Mouse (Mus musculus) C2C12 (cell line): ENCODE results near the gene 4933406M09Rik. TPM values are rescaled to one million over a fixed set of nuclear protein-coding genes. Genes with fewer than 3 reads are reported as not detected.

Experiments used
- H3K27me3 ChIP-seq: one replicate; pipeline ENCODE4 v1.6.1; 2011; ENCODE audit not compliant: control insufficient read depth, insufficient read depth, insufficient read length
- H3K36me3 ChIP-seq: one replicate; pipeline ENCODE4 v1.6.1; 2011; ENCODE audit not compliant: control insufficient read depth, insufficient read depth
- H3K4me3 ChIP-seq: one replicate; pipeline ENCODE4 v1.5.1; 2011; ENCODE audit warnings: mild to moderate bottlenecking, control low read depth; ENCODE audit not compliant: poor library complexity, insufficient read depth, severe bottlenecking
- H3K79me2 ChIP-seq: one replicate; pipeline ENCODE4 v1.6.1; 2011; ENCODE audit not compliant: control insufficient read depth, insufficient read depth
- H3K79me3 ChIP-seq: one replicate; pipeline ENCODE4 v1.6.1; 2011; ENCODE audit warnings: low read depth, control low read depth
- H3ac ChIP-seq: one replicate; pipeline ENCODE3; 2011; ENCODE audit warnings: low read depth; ENCODE audit not compliant: control insufficient read depth, insufficient read length
- CEBPB ChIP-seq: IDR thresholded peaks from one replicate; pipeline ENCODE4 v1.6.1; 2011; ENCODE audit warnings: low read depth, mild to moderate bottlenecking, control low read depth, moderate library complexity
- CTCF ChIP-seq: IDR thresholded peaks from one replicate; pipeline ENCODE4 v1.5.1; 2011; ENCODE audit not compliant: control insufficient read depth, insufficient read depth, insufficient read length
- FOSL1 ChIP-seq: IDR thresholded peaks from one replicate; pipeline ENCODE4 v1.8.0; 2011; ENCODE audit warnings: mild to moderate bottlenecking, low read length; ENCODE audit not compliant: poor library complexity, insufficient read depth, severe bottlenecking
- MAX ChIP-seq: IDR thresholded peaks from one replicate; pipeline ENCODE4 v1.6.1; 2011; ENCODE audit warnings: mild to moderate bottlenecking, control low read depth
- MYOD1 ChIP-seq: IDR thresholded peaks from one replicate; pipeline ENCODE4 v1.6.1; 2011; ENCODE audit warnings: low read depth; ENCODE audit not compliant: control insufficient read depth, insufficient read length
- MYOG ChIP-seq: IDR thresholded peaks from one replicate; pipeline ENCODE4 v1.6.1; 2011; ENCODE audit not compliant: control insufficient read depth, insufficient read length; ENCODE audit errors: extremely low read depth
- USF1 ChIP-seq: IDR thresholded peaks from one replicate; pipeline ENCODE4 v1.6.1; 2011; ENCODE audit warnings: low read depth, mild to moderate bottlenecking, control low read depth, moderate library complexity
- long read RNA-seq, 2 experiments: library from polyadenylated mRNA; unstranded; transcript quantifications; one replicate each; pipeline ENCODE4 v2.0.0; 2019 to 2020
- polyA plus RNA-seq: library from polyadenylated mRNA; unstranded; fragments of >200 nt; fragmentation: generic; extraction: Trizol; gene quantifications from one replicate; pipeline ENCODE4 v1.2.1, GENCODE M21; 2012; ENCODE audit warnings: missing spikeins

The 4933406M09Rik gene
- polyA plus RNA-seq, result not detected
- long read RNA-seq, experiment 1, result 0 reads
- long read RNA-seq, experiment 2, result 0 reads

DNA sequence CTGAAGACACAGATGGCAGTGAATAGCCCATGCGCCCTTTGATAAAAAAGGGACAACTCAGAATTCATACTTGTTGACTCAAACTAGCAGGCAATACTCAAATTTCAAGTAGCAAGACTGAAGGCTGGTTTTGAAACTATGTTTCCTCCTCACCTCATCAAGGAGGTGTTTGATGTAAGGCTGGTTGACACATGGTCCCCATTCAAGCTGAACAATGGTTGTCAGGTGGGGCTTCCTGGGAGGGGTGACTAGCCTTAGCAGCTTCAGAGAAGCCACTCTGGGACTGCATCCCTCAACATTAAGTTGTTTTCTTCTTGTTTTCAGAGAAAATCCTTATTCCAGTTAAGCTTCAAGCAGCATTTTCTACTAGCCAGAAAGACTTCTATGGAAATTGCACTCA is at the start of gene 4933406M09Rik:
Gene 4933406M09Rik, plus strand, starts transcription at position 275 of the 400 bp plus-strand sequence.
- H3K79me2 ChIP-seq, result no peaks in the 10 kb centered on the region
- no peak within 1 kb of the TSS for H3K4me3 ChIP-seq
- H3K79me3 ChIP-seq, result no peaks in the 10 kb centered on the region
- H3K27me3 ChIP-seq, result peaks cover 7% of the 10 kb centered on the region
- TF ChIP-seq FOSL1 (no peak), CTCF (no peak), MYOD1 (no peak), MYOG (no peak), USF1 (no peak), CEBPB (no peak), MAX (no peak)
- H3ac ChIP-seq, result no peak within 1 kb of the TSS
- H3K36me3 ChIP-seq, result no peaks in the 10 kb centered on the region

DNA sequence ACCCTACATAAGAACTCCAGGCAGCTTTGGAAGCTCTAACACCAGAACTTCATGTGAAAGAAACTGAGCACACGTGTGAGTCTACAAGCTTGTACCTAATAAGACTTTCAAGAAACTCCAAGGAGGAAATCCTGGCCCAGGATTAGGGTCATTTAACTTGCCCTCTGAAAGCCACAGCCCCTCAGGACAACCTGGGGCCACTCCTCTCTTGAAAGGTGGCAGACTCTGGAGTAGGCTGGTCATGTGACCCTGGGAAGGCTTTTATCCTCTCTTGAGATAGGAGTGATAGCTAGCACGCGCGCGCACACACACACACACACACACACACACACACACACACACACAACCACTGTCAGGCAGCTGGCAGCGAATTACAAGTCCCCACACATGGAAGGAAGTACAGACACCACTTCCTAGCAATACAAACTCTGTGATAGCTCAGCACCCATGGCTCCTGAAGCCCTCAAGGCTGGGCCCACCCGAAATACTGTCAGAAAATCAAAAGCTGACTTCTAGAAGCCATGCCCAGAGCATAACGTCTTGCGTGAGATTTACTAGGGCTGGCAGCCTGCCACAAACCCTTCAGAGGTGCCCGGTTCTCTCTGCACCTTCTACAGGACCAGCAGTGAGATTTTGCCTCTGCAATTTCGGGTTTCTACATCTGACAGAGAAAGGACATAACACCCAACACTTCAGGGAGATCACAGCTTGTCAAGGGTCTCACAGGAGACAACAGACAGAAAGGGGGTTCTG is 48.6 kb upstream of the 4933406M09Rik start:
- no peaks in the 10 kb centered on the region for H3K36me3 ChIP-seq
- H3ac ChIP-seq, result no peak overlapping the region
- no peaks in the 10 kb centered on the region for H3K27me3 ChIP-seq
- H3K79me3 ChIP-seq, result no peaks in the 10 kb centered on the region
- H3K79me2 ChIP-seq, result no peaks in the 10 kb centered on the region
- TF ChIP-seq USF1 (no peak), CEBPB (no peak), CTCF (no peak), MYOD1 (no peak), MAX (no peak), MYOG (no peak), FOSL1 (no peak)
- H3K4me3 ChIP-seq, result no peak overlapping the region

DNA sequence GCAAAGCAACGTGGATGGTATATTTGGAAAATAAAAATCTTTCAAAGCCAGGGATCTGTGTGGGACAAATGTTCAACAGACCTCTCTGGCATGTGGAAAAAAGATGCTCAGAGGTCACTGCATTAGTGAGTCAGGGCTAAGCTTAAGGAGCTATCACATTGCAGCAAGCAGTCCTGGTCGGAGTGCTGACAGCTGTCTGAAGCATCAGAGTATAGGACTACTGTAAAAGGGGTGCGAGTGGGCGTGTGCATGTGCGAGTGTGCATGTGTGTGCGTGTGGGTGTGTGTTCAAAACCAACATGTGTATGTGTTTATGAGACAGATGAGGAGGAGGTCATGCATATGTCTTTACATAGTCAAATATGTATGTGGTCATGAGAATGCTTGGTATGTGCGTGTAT is 46.6 kb upstream of the 4933406M09Rik start:
- Histone ChIP-seq H3K4me3 (no peak overlapping the region), H3K27me3 (no peaks in the 10 kb centered on the region), H3K79me3 (no peaks in the 10 kb centered on the region), H3K36me3 (no peaks in the 10 kb centered on the region), H3ac (no peak overlapping the region), H3K79me2 (no peaks in the 10 kb centered on the region)
- TF ChIP-seq MYOG (no peak), MYOD1 (no peak), USF1 (no peak), MAX (no peak), CEBPB (no peak)

DNA sequence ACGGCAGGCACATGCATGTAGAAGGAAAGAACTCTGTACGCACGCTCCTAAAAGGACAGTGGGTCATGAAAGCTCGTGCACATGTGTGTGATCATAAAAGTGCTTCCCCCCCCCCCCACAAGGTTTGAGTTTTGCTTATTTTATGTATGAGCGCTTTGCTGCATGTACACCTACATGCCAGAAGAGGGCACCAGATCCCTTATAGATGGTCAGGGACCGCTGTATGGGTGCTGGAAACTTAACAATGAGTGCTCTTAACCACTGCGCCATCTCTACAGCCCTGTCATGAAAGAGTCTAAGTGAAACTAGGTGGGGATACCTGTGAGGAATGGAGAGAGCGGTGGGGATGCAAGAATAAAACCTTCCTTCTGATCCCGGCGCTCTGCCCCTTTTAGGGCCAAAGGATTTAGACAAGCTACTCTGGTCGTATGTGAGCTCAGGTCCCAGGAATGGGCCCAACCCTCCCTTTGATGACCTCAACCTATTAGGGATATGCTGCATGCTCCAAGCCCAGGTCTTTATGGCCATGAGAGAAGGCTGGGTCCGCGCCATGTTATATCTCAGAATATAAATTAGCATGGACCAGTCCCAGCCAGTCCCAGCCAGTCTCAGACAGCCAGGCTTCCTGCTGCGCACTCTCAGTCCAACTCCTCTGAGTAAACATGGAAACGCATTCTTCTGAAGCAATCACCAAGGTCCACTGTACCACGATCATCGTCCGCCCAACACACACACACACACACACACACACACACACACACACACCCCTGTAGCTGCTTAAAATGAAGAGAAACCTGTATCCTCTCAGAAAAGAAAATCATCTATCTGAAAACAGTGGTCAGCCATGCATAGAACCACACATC is 45.8 kb upstream of the 4933406M09Rik start:
- peaks cover 3% of the 10 kb centered on the region for H3K36me3 ChIP-seq
- H3K79me3 ChIP-seq, result no peaks in the 10 kb centered on the region
- H3K4me3 ChIP-seq, result no peak overlapping the region
- H3K27me3 ChIP-seq, result no peaks in the 10 kb centered on the region
- no peaks in the 10 kb centered on the region for H3K79me2 ChIP-seq
- no peak overlapping the region for H3ac ChIP-seq
- TF ChIP-seq FOSL1 (no peak), MYOD1 (no peak), MYOG (no peak)

DNA sequence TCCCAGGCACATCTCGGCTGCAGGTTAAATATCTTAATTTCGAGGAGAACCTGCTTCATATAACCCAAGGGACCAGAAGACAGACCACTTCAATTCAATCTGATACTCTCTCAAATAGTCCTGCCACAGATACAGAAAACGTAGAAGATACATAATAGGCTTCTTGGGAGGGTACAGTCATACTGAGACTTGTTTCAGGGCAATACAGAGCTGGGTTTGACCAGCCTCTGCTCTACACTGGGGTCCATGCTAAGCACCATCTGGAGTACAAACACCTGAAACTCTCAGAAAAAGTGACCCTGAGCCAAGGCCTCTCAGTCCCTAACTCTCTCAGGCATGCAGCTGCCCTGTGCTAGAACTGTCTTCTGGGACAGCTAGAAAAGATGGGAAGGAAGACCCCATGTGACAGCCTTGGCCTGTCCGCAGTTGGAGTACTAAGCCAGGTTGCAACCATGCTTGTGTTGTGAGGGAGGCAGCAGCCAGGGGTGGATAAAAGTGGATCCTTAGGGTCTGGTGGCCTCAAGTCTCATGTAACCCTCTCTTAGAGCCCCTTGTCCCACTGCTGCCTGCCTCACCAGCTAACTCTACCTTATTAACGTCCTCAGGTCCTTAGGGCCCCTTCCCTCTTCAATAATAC is 44.0 kb upstream of the 4933406M09Rik start:
- Histone ChIP-seq H3K36me3 (peaks cover 16% of the 10 kb centered on the region), H3ac (no peak overlapping the region), H3K79me3 (no peaks in the 10 kb centered on the region), H3K4me3 (no peak overlapping the region), H3K79me2 (no peaks in the 10 kb centered on the region), H3K27me3 (no peaks in the 10 kb centered on the region)
- TF ChIP-seq USF1 (no peak), MYOD1 (no peak), FOSL1 (no peak), CEBPB (no peak), MYOG (no peak), CTCF (no peak), MAX (no peak)
